Mouse (Mus musculus) forebrain, embryonic 14.5 days (tissue): Measurements from ENCODE around the gene Usp38. TPM values are rescaled to one million over a fixed set of nuclear protein-coding genes. Genes with fewer than 3 reads are reported as not detected.

Source experiments
- ATAC-seq: fragments of 200-750 bp; cut with Nextera tagmentation; 2 replicates; pipeline ENCODE4 v1.8.0; 2017; ENCODE audit warnings: mild to moderate bottlenecking, moderate library complexity
- DNase-seq: peaks from one replicate; pipeline ENCODE4 v3.0.0-alpha.2; 2015; ENCODE audit warnings: low spot score
- H3K27ac ChIP-seq: fragments of 300-500 bp; sonication (generic); 2 replicates; pipeline ENCODE4 v1.5.1; 2014; ENCODE audit warnings: low read depth, mild to moderate bottlenecking, control low read depth, low read length, moderate library complexity
- H3K27me3 ChIP-seq: fragments of 300-500 bp; sonication (generic); replicated peaks from 2 replicates; pipeline ENCODE4 v1.6.1; 2014; ENCODE audit warnings: low read length, control low read depth, mixed read lengths; ENCODE audit not compliant: control insufficient read depth, insufficient read depth
- H3K36me3 ChIP-seq: fragments of 300-500 bp; sonication (generic); 2 replicates; pipeline ENCODE4 v1.6.1; 2014; ENCODE audit warnings: low read length, control low read depth; ENCODE audit not compliant: control insufficient read depth, insufficient read depth
- H3K4me1 ChIP-seq: fragments of 300-500 bp; sonication (generic); 2 replicates; pipeline ENCODE4 v1.6.1; 2014; ENCODE audit warnings: antibody characterized with exemption, low read length, control low read depth; ENCODE audit not compliant: control insufficient read depth, insufficient read depth
- H3K4me2 ChIP-seq: fragments of 300-500 bp; sonication (generic); 2 replicates; pipeline ENCODE4 v1.6.1; 2014; ENCODE audit warnings: mild to moderate bottlenecking, control low read depth, low read length
- H3K4me3 ChIP-seq: fragments of 300-500 bp; sonication (generic); 2 replicates; pipeline ENCODE4 v1.5.1; 2014; ENCODE audit warnings: low read depth, low read length, control low read depth
- H3K9ac ChIP-seq: fragments of 300-500 bp; sonication (generic); 2 replicates; pipeline ENCODE4 v1.6.1; 2014; ENCODE audit warnings: mild to moderate bottlenecking, low read length, control low read depth, moderate library complexity
- H3K9me3 ChIP-seq: fragments of 300-500 bp; sonication (generic); replicated peaks from 2 replicates; pipeline ENCODE4 v1.6.1; 2016; ENCODE audit warnings: low read length, control low read depth, mixed read lengths; ENCODE audit not compliant: control insufficient read depth
- WGBS: fragments of 180-500 bp; shearing (Covaris S2); extraction: QIAGEN DNeasy Blood & Tissue Kit; methylation state at CpG from one replicate; pipeline ENCODE4 v1.1.7; 2014; 5-methylcytosine and 5-hydroxymethylcytosine counted together
- polyA plus RNA-seq: library from polyadenylated mRNA; unstranded; fragments of >200 nt; fragmentation: Nextera tagmentation; extraction: Ambion mirVana; gene quantifications from 2 replicates; pipeline ENCODE4 v1.2.1, GENCODE M21; 2014

Usp38 gene
- polyA plus RNA-seq, 1 experiment from 2014 or later, result 25.9 TPM

DNA sequence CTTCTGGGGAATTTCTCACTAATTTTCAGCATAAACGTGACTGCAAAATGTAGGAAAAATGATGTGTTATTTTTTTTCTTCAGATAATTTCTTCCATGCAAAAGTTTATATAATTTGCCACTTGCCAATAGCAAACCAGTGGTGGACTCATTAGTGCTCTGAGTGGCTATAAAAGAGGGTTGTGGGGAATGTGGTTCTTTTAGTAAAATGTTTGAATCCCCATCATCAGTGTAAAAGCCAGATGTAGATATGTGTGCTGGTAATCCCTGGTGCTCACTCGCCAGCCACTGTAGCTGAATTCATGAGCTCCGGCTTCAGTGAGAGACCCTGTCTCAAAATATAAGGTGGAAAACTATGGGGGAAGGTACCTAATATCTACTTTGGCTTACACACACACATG, 61.8 kb downstream of the Usp38 start:
- Histone ChIP-seq H3K36me3 (no peaks in the 10 kb centered on the region), H3K9ac (no peak overlapping the region), H3K4me1 (no peaks in the 10 kb centered on the region), H3K27me3 (no peaks in the 10 kb centered on the region), H3K27ac (no peak overlapping the region), H3K4me3 (no peak overlapping the region), H3K4me2 (no peak overlapping the region), H3K9me3 (0 out of 2 replicates have a peak, but pooled peaks cover 2% of the 10 kb centered on the region)
- ATAC-seq, result no peak
- DNase-seq, result no peak
- WGBS, result 78% methylated on average over 3 of the region's 3 CpGs

DNA sequence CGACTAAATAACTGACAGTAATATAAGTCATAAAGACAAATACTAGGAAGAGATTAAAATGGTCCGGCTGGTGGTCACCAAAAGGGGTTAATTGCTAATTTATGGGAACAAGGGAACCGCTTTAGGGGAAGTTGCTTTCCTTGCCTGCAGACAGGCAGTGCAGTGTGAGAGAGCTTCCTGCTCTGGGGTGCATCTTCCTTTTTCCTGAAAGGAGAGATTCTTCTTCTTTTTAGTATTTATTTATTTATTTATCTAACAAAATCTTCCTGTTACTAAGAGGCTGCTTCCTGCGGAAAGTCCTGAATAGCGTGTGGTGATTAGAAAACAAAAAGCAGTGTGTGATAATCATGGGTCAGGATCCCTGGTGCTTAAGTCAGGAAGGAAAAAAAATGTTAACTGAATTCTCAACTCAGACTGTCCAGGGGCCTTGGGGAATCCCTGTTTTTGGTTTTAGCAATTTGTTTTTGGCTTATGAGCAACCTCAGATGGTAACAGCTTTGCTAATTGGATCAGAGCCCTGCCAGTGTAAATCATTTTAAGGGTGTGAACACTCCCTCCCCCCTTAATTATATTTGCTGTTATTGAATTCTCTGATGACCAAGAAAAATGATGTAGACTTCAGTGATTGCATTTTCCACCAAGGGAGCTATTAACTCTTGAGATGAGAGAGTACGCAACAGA, 62.4 kb downstream of the Usp38 start:
- no peaks in the 10 kb centered on the region for H3K36me3 ChIP-seq

DNA sequence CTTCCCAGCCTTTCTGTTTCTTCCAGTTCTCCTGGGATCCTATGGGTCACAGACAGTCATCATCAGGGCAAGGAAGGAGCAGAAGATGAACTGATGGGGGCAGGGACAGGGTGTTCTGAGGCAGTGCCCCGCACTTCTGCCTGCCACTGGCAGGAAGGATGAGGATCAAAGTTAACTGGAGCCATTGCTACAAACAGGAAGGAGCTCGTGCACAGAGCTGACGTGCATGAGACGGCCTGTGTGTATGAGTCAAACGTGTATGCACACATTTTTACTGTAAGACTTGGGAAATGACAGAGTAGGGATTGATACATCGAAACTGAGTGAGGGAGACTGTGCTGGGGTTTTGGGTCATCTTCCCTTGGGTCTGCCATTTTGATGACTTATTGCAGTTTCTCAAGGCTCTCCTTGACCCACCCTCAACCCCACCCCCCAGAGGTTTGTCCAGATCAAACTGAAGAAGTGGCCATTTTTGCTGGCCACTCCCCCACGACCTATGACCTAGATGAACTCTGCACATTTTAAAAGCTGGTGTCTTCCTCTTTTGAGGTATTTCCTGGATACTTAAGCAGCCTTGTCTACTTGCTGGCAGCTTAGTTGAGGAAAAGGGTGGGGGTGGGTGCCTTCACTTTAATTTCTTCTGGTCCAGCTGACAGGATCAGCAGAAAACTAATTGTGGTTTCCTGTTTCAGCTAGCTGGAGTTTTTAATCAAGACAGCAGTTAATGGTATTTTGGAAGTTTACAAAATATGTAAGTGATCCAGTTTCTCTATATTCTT, 66.1 kb downstream of the Usp38 start:
- H3K9ac ChIP-seq, result no peak overlapping the region
- no peaks in the 10 kb centered on the region for H3K9me3 ChIP-seq
- H3K36me3 ChIP-seq, result no peaks in the 10 kb centered on the region
- no peaks in the 10 kb centered on the region for H3K4me1 ChIP-seq
- DNase-seq (no peak), ATAC-seq (no peak)
- no peak overlapping the region for H3K27ac ChIP-seq
- H3K4me2 ChIP-seq, result no peak overlapping the region
- WGBS, result 83% methylated on average over 7 of the region's 7 CpGs
- H3K27me3 ChIP-seq, result no peaks in the 10 kb centered on the region
- no peak overlapping the region for H3K4me3 ChIP-seq

More for the DNA sequence above, 62.4 kb downstream of the Usp38 start:
- H3K9me3 ChIP-seq, result 0 out of 2 replicates have a peak, but pooled peaks cover 2% of the 10 kb centered on the region
- WGBS, result 52% methylated on average over 6 of the region's 6 CpGs
- no peak for ATAC-seq
- H3K9ac ChIP-seq, result no peak overlapping the region
- no peak overlapping the region for H3K27ac ChIP-seq
- H3K27me3 ChIP-seq, result no peaks in the 10 kb centered on the region
- peak; percentile 58 for DNase-seq
- H3K4me1 ChIP-seq, result no peaks in the 10 kb centered on the region
- H3K4me2 ChIP-seq, result no peak overlapping the region
- no peak overlapping the region for H3K4me3 ChIP-seq

DNA sequence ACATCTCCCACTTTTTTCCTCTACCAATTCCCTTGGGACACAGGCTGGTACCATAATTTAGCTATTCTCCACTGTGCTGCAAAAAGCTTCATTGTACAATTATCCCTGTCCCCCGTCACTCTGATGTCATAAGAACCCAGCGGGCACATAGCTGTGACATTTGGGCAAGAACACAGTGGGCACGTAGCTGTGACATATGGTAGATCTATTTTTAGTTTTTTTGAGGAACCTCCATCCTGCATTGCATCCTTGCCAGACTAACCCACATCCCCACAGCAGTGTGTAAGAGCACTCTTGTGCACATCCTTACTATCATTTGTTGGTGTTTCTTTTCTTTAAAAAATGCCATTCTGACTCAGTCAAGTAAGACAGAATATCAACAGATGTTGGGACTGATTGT, 71.0 kb downstream of the Usp38 start:
- DNase-seq, result no peak

DNA sequence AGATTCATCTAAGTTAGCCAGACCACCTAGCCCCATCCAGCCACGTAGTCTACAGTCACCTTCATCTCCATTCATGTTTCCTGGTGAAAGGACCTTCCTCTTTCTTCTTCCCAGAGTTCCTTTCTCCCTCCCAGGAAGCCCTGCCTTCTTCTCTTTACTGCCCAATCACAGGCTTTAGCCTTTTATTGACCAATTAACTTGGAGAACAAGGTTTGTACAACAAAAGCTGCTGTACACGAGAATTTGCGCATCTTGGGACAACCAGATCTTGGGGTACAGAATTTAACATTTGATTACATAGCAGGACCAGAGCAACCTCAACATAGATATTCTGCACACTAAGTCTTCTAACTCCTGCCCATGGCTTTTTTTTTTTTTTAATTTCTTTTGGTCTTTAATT, 73.1 kb downstream of the Usp38 start:
- no peak for DNase-seq
- H3K4me1 ChIP-seq, result no peaks in the 10 kb centered on the region
- H3K27ac ChIP-seq, result no peak overlapping the region
- no peak overlapping the region for H3K4me2 ChIP-seq
- no peak overlapping the region for H3K4me3 ChIP-seq
- 90% methylated on average over 3 of the region's 3 CpGs for WGBS
- H3K27me3 ChIP-seq, result no peaks in the 10 kb centered on the region
- no peaks in the 10 kb centered on the region for H3K9me3 ChIP-seq
- no peak overlapping the region for H3K9ac ChIP-seq
- no peak for ATAC-seq
- H3K36me3 ChIP-seq, result no peaks in the 10 kb centered on the region

More for the DNA sequence above, 71.0 kb downstream of the Usp38 start:
- H3K27ac ChIP-seq, result no peak overlapping the region
- no peak overlapping the region for H3K4me3 ChIP-seq
- no peaks in the 10 kb centered on the region for H3K27me3 ChIP-seq
- no peaks in the 10 kb centered on the region for H3K36me3 ChIP-seq
- no peak overlapping the region for H3K4me2 ChIP-seq
- no peaks in the 10 kb centered on the region for H3K9me3 ChIP-seq
- no peaks in the 10 kb centered on the region for H3K4me1 ChIP-seq
- ATAC-seq, result no peak
- no peak overlapping the region for H3K9ac ChIP-seq
- WGBS, result 70% methylated on average over 3 of the region's 3 CpGs

DNA sequence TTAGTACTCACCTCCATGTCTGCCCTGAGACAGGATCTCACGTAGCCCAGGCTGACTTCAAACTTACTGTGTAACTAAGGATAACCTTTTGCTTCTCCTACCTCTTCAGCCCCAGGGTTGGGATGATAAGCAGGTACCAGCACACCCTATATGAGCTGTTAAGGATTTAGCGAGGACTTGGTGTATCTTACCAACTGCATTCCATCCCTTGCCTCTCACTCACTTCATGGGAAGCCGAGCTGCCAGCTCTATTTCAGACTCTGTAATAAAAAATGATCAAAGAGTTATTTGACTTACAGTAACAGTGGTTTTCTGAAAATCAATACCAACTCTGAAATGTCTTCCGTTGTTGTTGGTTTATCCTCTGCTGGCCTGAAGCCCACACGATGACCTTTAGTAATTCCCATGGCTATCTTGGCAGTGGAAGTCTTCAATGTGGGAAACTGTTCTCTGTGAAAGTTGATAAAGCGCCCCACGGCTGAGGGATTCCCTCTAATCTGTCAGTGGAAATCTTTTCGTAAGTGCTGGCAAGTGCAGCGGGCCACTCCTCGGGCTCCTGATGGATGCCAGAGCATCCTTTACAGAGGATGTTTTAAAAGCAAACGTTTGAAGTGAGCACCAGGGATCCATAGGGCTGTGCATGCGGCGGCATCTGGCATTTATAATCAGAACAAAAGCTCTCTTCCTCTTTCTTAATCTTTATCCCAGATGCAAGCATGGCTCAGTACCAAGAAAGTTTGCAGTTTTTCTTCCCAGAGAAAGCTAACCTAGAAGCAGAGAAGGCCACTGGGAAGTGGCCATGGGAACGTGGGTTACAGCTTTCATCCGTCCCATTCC, 76.7 kb downstream of the Usp38 start:
- ATAC-seq (no peak), DNase-seq (no peak)
- no peak overlapping the region for H3K9ac ChIP-seq
- no peak overlapping the region for H3K27ac ChIP-seq
- no peaks in the 10 kb centered on the region for H3K9me3 ChIP-seq
- H3K36me3 ChIP-seq, result no peaks in the 10 kb centered on the region
- WGBS, result 69% methylated on average over 15 of the region's 15 CpGs
- H3K4me2 ChIP-seq, result no peak overlapping the region
- H3K4me3 ChIP-seq, result no peak overlapping the region
- H3K27me3 ChIP-seq, result no peaks in the 10 kb centered on the region
- H3K4me1 ChIP-seq, result no peaks in the 10 kb centered on the region

Other genes with a start within 250 kb of the Usp38 start
- 15.4 and 15.8 TPM in 2 replicates for gene Gab1, start 134.4 kb downstream of the Usp38 start, polyA plus RNA-seq